27 mouse cellular contexts compared by ENCODE assay signal in genomic region chr10:68965271-68965670, GRCm38 (mm10).
DNase-seq lines count a peak whose midpoint lies in the region; ATAC-seq and TF ChIP-seq lines count a peak whose summit lies in the region.
"Had no signal": no experiment of that assay in that cellular context is flagged by ENCODE, and none has a peak within 500 bp of the region (broad histone marks: within the 10 kb centered on the region; RNA-seq: fewer than 3 reads in every experiment).

No protein-coding gene starts in this region.

- H3K9me3 ChIP-seq in CH12.LX (replicated peaks; ENCODE audit: low read length): no peaks in the 10 kb centered on the region
- H3K9me3 ChIP-seq in hindbrain, embryonic 12.5 days (replicated peaks): no peaks in the 10 kb centered on the region
- H3K9me3 ChIP-seq: embryonic facial prominence, embryonic 10.5 days; embryonic facial prominence, embryonic 12.5 days; forebrain, embryonic 13.5 days; forebrain, embryonic 15.5 days had no signal

- dilution Hi-C loops in CH12.LX (cut with MboI; ENCODE audit: extremely low pct_ligation_motif_present, extremely low pct_unique_long_range_greater_than_20kb, low sequenced_read_pairs): no loop called here

- no peak overlapping the region for H3K4me3 ChIP-seq in CH12.LX (replicated peaks in 1 of 3; ENCODE audit: low read depth in 2 of 3, low read length in 2 of 3, poor library complexity in 1 of 3)
- H3K4me3 ChIP-seq in hindbrain, embryonic 12.5 days: no peak overlapping the region
- H3K4me3 ChIP-seq: embryonic facial prominence, embryonic 10.5 days; embryonic facial prominence, embryonic 12.5 days; forebrain, embryonic 13.5 days; forebrain, embryonic 15.5 days had no signal

- no peak for TF ChIP-seq RAD21 in CH12.LX (IDR thresholded peaks at IDR 0.05; ENCODE audit: low read depth, low read length)

- no peak for TF ChIP-seq POLR2A in CH12.LX (IDR thresholded peaks at IDR 0.05; ENCODE audit: low read depth, low read length)

- DNase-seq in 3134 (ENCODE audit: extremely low read depth, insufficient read length, low spot score) (peak; percentile 40), CH12.LX (ENCODE audit: extremely low read depth) (peak; percentile 18), R1 (ENCODE audit: low read depth, low spot score) (peak; percentile 65), adipocyte (ENCODE audit: low spot score) (peak; percentile 35)
- no peak for DNase-seq in embryo, embryonic 10.5 days (ENCODE audit: low spot score)
- DNase-seq: adrenal gland, adult 2 months; adrenal gland, postnatal 10 days; adrenal gland, postnatal 25 days; B cell, adult 2 months; cerebellum, adult 11 months; cerebellum, adult 18-20 months; cerebellum, adult 8-10 months; cerebellum, adult 9-11 months; cerebellum, postnatal 14 days; cerebellum, postnatal 36 days; forebrain, postnatal 0 days had no signal

- H3K36me3 ChIP-seq in CH12.LX (replicated peaks in 1 of 2; ENCODE audit: control insufficient read depth in 1 of 2, insufficient read depth in 1 of 2, low read length in 1 of 2): no peaks in the 10 kb centered on the region
- no peaks in the 10 kb centered on the region for H3K36me3 ChIP-seq in hindbrain, embryonic 12.5 days
- H3K36me3 ChIP-seq: embryonic facial prominence, embryonic 10.5 days; embryonic facial prominence, embryonic 12.5 days; forebrain, embryonic 15.5 days; G1E had no signal

- 92% methylated on average over 1 of the region's 1 CpGs for WGBS in hindbrain, embryonic 12.5 days

- TF ChIP-seq CTCF in CH12.LX (conservative IDR thresholded peaks at IDR 0.05 in 1 of 2, IDR thresholded peaks at IDR 0.05 in 1 of 2; ENCODE audit: low read depth in 2 of 2, low read length in 2 of 2): no peak

- no peak overlapping the region for H3K4me2 ChIP-seq in CH12.LX (ENCODE audit: insufficient read depth, low read depth, poor library complexity, severe bottlenecking)
- H3K4me2 ChIP-seq in hindbrain, embryonic 12.5 days (replicated peaks): no peak overlapping the region
- H3K4me2 ChIP-seq: embryonic facial prominence, embryonic 12.5 days; forebrain, embryonic 13.5 days; forebrain, embryonic 15.5 days had no signal

- H3K27me3 ChIP-seq in CH12.LX (replicated peaks): no peaks in the 10 kb centered on the region
- no peaks in the 10 kb centered on the region for H3K27me3 ChIP-seq in hindbrain, embryonic 12.5 days
- H3K27me3 ChIP-seq: embryonic facial prominence, embryonic 12.5 days; forebrain, embryonic 13.5 days; forebrain, embryonic 15.5 days; Patski had no signal

- H3K9ac ChIP-seq in CH12.LX (ENCODE audit: insufficient read depth, low read depth): no peak overlapping the region
- no peak overlapping the region for H3K9ac ChIP-seq in hindbrain, embryonic 12.5 days
- H3K9ac ChIP-seq: embryonic facial prominence, embryonic 12.5 days; forebrain, embryonic 13.5 days; forebrain, embryonic 15.5 days; forebrain, postnatal 0 days had no signal

- peaks cover under 1 to 8% of the 10 kb centered on the region in 2 experiments; a peak in 2 of 4 replicates for H3K4me1 ChIP-seq in CH12.LX (ENCODE audit: control insufficient read depth in 1 of 2, insufficient read depth in 2 of 2)
- H3K4me1 ChIP-seq in hindbrain, embryonic 12.5 days: 0 out of 2 replicates have a peak, but pooled peaks cover 2% of the 10 kb centered on the region
- H3K4me1 ChIP-seq: embryonic facial prominence, embryonic 10.5 days; forebrain, embryonic 15.5 days had no signal

- no peak for TF ChIP-seq EP300 in CH12.LX (IDR thresholded peaks at IDR 0.05; ENCODE audit: low read length)

- in situ Hi-C loops in CH12.LX (cut with MboI; ENCODE audit: low pct_ligation_motif_present, low pct_unique_long_range_greater_than_20kb, low sequenced_read_pairs): no loop called here

- H3K79me2 ChIP-seq in CH12.LX (replicated peaks; ENCODE audit: control insufficient read depth, extremely low read depth, insufficient read depth, poor library complexity, severe bottlenecking): no peaks in the 10 kb centered on the region

- no peak overlapping the region for H3K27ac ChIP-seq in CH12.LX (ENCODE audit: insufficient read depth, low read depth)
- H3K27ac ChIP-seq in hindbrain, embryonic 12.5 days: no peak overlapping the region
- H3K27ac ChIP-seq: embryonic facial prominence, embryonic 10.5 days; embryonic facial prominence, embryonic 12.5 days; forebrain, embryonic 13.5 days; forebrain, embryonic 15.5 days had no signal

- ATAC-seq in megakaryocyte-erythroid progenitor cell, adult 5-6 weeks (replicated peaks; ENCODE audit: low FRiP score, low TSS enrichment, poor library complexity, severe bottlenecking): no peak
- ATAC-seq in hindbrain, embryonic 12.5 days (ENCODE audit: low FRiP score): no peak
- no peak for ATAC-seq in granulocyte monocyte progenitor cell, adult 5-6 weeks (replicated peaks; ENCODE audit: poor library complexity, severe bottlenecking)
- ATAC-seq: activated CD4-positive, CD25-positive, alpha-beta regulatory T cell, adult 4 months; CD4-positive, CD25-positive, alpha-beta regulatory T cell, adult 4 months; forebrain, embryonic 13.5 days; forebrain, embryonic 15.5 days; forebrain, postnatal 0 days; Patski had no signal

TF ChIP-seq in CH12.LX, 34 proteins besides CTCF, POLR2A, EP300 and RAD21:
- TF ChIP-seq E2F4 (IDR thresholded peaks at IDR 0.05; ENCODE audit: insufficient replicate concordance, low read depth, low read length) (no peak), TCF12 (IDR thresholded peaks at IDR 0.05; ENCODE audit: low read depth, low read length) (no peak), POLR2AphosphoS2 (IDR thresholded peaks at IDR 0.05; ENCODE audit: low read depth, low read length) (no peak), CHD2 (IDR thresholded peaks at IDR 0.05; ENCODE audit: low read length) (no peak), USF2 (conservative IDR thresholded peaks at IDR 0.05; ENCODE audit: low read depth, low read length) (no peak), JUND (conservative IDR thresholded peaks at IDR 0.05; ENCODE audit: low read depth, low read length) (no peak), PAX5 (IDR thresholded peaks at IDR 0.05; ENCODE audit: low read length) (no peak), IRF4 (IDR thresholded peaks at IDR 0.05; ENCODE audit: low read depth, low read length) (no peak), ZNF384 (IDR thresholded peaks at IDR 0.05; ENCODE audit: low read depth, low read length) (no peak), ZKSCAN1 (IDR thresholded peaks at IDR 0.05; ENCODE audit: borderline replicate concordance, low read depth, low read length) (no peak), UBTF (IDR thresholded peaks at IDR 0.05; ENCODE audit: low read depth, low read length) (no peak), KAT2A (IDR thresholded peaks at IDR 0.05; ENCODE audit: insufficient replicate concordance, low read length) (no peak), MEF2A (IDR thresholded peaks at IDR 0.05; ENCODE audit: borderline replicate concordance, low read depth, low read length) (no peak), ZC3H11A (IDR thresholded peaks at IDR 0.05; ENCODE audit: low read depth, low read length) (no peak), MAZ (IDR thresholded peaks at IDR 0.05; ENCODE audit: low read depth, low read length) (no peak)
